Mouse (Mus musculus) regulatory T cell (primary cell): ENCODE measurements around the gene Creld1.

Source experiments
- in situ Hi-C: fragments of 300-600 bp; cut with MboI, MseI; formaldehyde crosslinking; loops from one replicate; pipeline ENCODE4 v1.15.1; 2025; ENCODE audit warnings: high pct_unique_total_duplicates

Gene Creld1

GRCm38 (mm10) chr6:113469432-113469831, 13.7 kb upstream of the Creld1 start:
- in situ Hi-C loops = no loop called here

GRCm38 (mm10) chr6:113471297-113471936, 11.7 kb upstream of the Creld1 start, which contains the start of gene Il17rc:
Il17rc (plus strand) TSS chr6:113471427.
- in situ Hi-C loops = no loop called here

- in situ Hi-C loops = no loop called here
Observed at GRCm38 (mm10) chr6:113472061-113472460, 11.0 kb upstream of the Creld1 start.

GRCm38 (mm10) chr6:113473246-113473645, 9.9 kb upstream of the Creld1 start:
- in situ Hi-C loops = no loop called here

GRCm38 (mm10) chr6:113473715-113474114, 9.4 kb upstream of the Creld1 start:
- in situ Hi-C loops = no loop called here

GRCm38 (mm10) chr6:113477353-113477752, 5.7 kb upstream of the Creld1 start:
- in situ Hi-C loops = no loop called here

- in situ Hi-C loops = no loop called here
Observed at GRCm38 (mm10) chr6:113478906-113479305, 4.2 kb upstream of the Creld1 start.

- in situ Hi-C loops = no loop called here
Observed at GRCm38 (mm10) chr6:113480555-113481373, 2.3 kb upstream of the Creld1 start.

GRCm38 (mm10) chr6:113482477-113483099, 509 bp upstream of the Creld1 start:
- in situ Hi-C loops = no loop called here

- in situ Hi-C loops = no loop called here
Observed at GRCm38 (mm10) chr6:113483729-113484128, 632 bp downstream of the Creld1 start.

GRCm38 (mm10) chr6:113487125-113487576, 4.1 kb downstream of the Creld1 start:
- in situ Hi-C loops = no loop called here

- in situ Hi-C loops = no loop called here
Observed at GRCm38 (mm10) chr6:113489410-113489809, 6.3 kb downstream of the Creld1 start.

- in situ Hi-C loops = loop anchor here (5.0 kb wide), 1 partner anchor 45 kb away; no protein-coding TSS in a partner anchor
Observed at GRCm38 (mm10) chr6:113492101-113492864, 9.2 kb downstream of the Creld1 start.

- in situ Hi-C loops = loop anchor here (5.0 kb wide), 1 partner anchor 47 kb away; no protein-coding TSS in a partner anchor
Observed at GRCm38 (mm10) chr6:113494258-113494788, 11.2 kb downstream of the Creld1 start.

GRCm38 (mm10) chr6:113495071-113495675, 12.1 kb downstream of the Creld1 start:
- in situ Hi-C loops = no loop called here

GRCm38 (mm10) chr6:113499346-113499745, 16.2 kb downstream of the Creld1 start:
- in situ Hi-C loops = no loop called here

GRCm38 (mm10) chr6:113501388-113502084, 18.4 kb downstream of the Creld1 start, which contains the start of gene Prrt3:
Prrt3 (minus strand) TSS chr6:113501931.
- in situ Hi-C loops = no loop called here

- in situ Hi-C loops = no loop called here
Observed at GRCm38 (mm10) chr6:113502801-113503200, 19.7 kb downstream of the Creld1 start.

- in situ Hi-C loops = no loop called here
Observed at GRCm38 (mm10) chr6:113505689-113506088, 22.6 kb downstream of the Creld1 start.

- in situ Hi-C loops = no loop called here
Observed at GRCm38 (mm10) chr6:113507130-113507529, 24.0 kb downstream of the Creld1 start.
